Mouse (Mus musculus): Measurements from ENCODE around the gene Tmem129.

DNA sequence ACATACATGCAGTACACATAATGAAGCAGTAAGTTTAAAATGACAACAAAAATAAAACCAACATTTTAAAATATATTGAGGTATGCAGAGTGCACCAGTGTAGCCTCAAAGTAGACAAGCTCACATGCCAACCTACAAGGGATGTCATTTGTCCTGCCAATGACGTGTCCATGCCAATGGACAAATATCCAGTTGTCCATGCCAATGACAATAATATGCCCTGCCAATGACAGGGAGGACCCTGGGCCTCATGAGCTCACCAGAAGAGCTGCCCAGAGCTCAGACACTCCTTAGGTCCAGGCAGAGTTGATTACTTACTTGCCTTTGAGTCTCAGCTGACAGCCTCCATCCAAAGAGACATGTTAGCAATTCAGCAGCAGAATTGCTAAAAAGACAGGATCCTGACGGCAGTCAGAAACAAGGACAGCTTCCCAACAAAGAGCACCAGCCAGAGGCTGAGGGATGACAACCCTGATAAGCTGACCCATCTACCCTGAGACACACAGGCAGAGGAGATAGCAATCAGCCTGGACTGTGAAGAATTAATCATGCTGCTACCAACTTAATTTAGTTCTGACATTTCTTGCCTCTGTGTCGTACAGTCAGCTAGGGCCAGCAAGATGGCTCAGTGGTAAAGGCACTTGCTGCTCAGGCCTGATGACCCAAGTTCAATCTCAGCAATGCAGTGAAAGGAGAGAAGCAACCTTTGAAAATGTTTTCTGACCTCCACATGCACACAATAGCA lies 20.4 kb downstream of the Tmem129 start:
- TF ChIP-seq CTCF (IDR thresholded peaks at IDR 0.05; ENCODE audit: borderline replicate concordance, insufficient read depth, low read depth, low read length) (no peak), POLR2A (IDR thresholded peaks at IDR 0.05; ENCODE audit: borderline replicate concordance, insufficient read depth, low read length) (no peak)
